10 mouse cellular contexts compared by ENCODE assay signal in the genomic region with DNA sequence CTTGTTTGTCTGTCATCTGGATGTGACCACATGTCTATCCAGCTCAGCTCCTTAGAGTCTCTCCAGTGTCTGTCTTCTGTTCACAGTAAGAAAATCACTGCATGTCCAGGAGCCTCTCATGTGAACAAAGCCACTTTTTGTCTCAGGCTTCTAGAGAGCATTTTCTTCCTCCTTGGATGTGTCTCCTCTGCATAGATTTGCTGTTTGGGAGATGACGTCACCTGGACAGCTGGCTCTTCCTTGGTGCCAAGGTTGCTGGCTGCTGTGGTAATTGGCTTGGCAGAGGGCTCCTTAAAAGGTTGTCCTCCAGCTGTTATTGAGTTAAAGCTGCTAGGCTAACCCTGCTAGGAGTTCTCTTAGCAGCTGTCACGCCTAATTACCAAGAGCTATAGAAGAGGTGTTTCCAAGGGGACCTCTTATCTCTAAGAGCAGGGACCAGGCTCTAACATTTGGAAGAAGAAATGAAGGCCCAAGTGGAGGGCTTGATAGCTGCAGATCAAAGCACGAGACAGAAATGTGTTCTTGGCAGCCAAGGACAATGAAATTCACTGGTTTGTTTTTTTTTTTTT. TPM values are rescaled to one million over a fixed set of nuclear protein-coding genes. Genes with fewer than 3 reads are reported as not detected.
A peak's percentile ranks its signal among the peaks of the same experiment; 100 is the strongest.
DNase-seq lines count a peak whose midpoint lies in the region; ATAC-seq and TF ChIP-seq lines count a peak whose summit lies in the region.
"Had no signal": no experiment of that assay in that cellular context is flagged by ENCODE, and none has a peak within 500 bp of the region (broad histone marks: within the 10 kb centered on the region; RNA-seq: fewer than 3 reads in every experiment).

No protein-coding gene starts in this region.

- H3K36me3 ChIP-seq in ES-Bruce4 (ENCODE audit: control insufficient read depth, insufficient read depth, low read length, poor library complexity, severe bottlenecking), result no peaks in the 10 kb centered on the region
- H3K36me3 ChIP-seq in forebrain, embryonic 15.5 days, result no peaks in the 10 kb centered on the region
- no peaks in the 10 kb centered on the region for H3K36me3 ChIP-seq in midbrain, embryonic 10.5 days
- no peaks in the 10 kb centered on the region for H3K36me3 ChIP-seq in stomach, embryonic 16.5 days (ENCODE audit: control insufficient read depth, insufficient read depth, low read length)
- H3K36me3 ChIP-seq: embryonic facial prominence, embryonic 13.5 days had no signal

- H3K9me3 ChIP-seq in ES-Bruce4 (replicated peaks; ENCODE audit: control insufficient read depth, insufficient read depth, low read length, poor library complexity, severe bottlenecking), result no peaks in the 10 kb centered on the region
- no peaks in the 10 kb centered on the region for H3K9me3 ChIP-seq in forebrain, embryonic 15.5 days
- H3K9me3 ChIP-seq in midbrain, embryonic 10.5 days (replicated peaks), result no peaks in the 10 kb centered on the region
- H3K9me3 ChIP-seq in stomach, embryonic 16.5 days (replicated peaks; ENCODE audit: control insufficient read depth, low read length), result no peaks in the 10 kb centered on the region
- H3K9me3 ChIP-seq: embryonic facial prominence, embryonic 13.5 days had no signal

- no peaks in the 10 kb centered on the region for H3K27me3 ChIP-seq in ES-Bruce4 (ENCODE audit: control insufficient read depth, insufficient read depth, low read length, poor library complexity, severe bottlenecking)
- H3K27me3 ChIP-seq in forebrain, embryonic 15.5 days, result no peaks in the 10 kb centered on the region
- no peaks in the 10 kb centered on the region for H3K27me3 ChIP-seq in midbrain, embryonic 10.5 days (ENCODE audit: low read depth, poor library complexity, severe bottlenecking)
- no peaks in the 10 kb centered on the region for H3K27me3 ChIP-seq in stomach, embryonic 16.5 days (ENCODE audit: control insufficient read depth, insufficient read depth, low read length)
- H3K27me3 ChIP-seq: embryonic facial prominence, embryonic 13.5 days had no signal

- intact Hi-C loops in heart, postnatal 14 days (cut with DNase I), result no loop called here
- intact Hi-C loops in left cerebral cortex, postnatal 10 days (cut with DNase I), result no loop called here

- H3K9ac ChIP-seq in ES-Bruce4 (ENCODE audit: low read depth, poor library complexity, severe bottlenecking), result no peak overlapping the region
- no peak overlapping the region for H3K9ac ChIP-seq in forebrain, embryonic 15.5 days (replicated peaks)
- no peak overlapping the region for H3K9ac ChIP-seq in stomach, embryonic 16.5 days (ENCODE audit: low read length)
- H3K9ac ChIP-seq: embryonic facial prominence, embryonic 13.5 days had no signal

- ATAC-seq in forebrain, embryonic 15.5 days (replicated peaks), result peak; percentile 74
- ATAC-seq in stomach, embryonic 16.5 days (ENCODE audit: insufficient read depth, low FRiP score), result no peak; the same call in 1 of the 2 replicates

- WGBS in forebrain, embryonic 15.5 days, result 36% methylated on average over 3 of the region's 3 CpGs
- 39% methylated on average over 3 of the region's 3 CpGs for WGBS in midbrain, embryonic 10.5 days
- 36% methylated on average over 3 of the region's 3 CpGs for WGBS in stomach, embryonic 16.5 days

- no peaks in the 10 kb centered on the region for H3K4me1 ChIP-seq in ES-Bruce4 (ENCODE audit: control insufficient read depth, insufficient read depth, low read length)
- H3K4me1 ChIP-seq in forebrain, embryonic 15.5 days, result peaks cover 7% of the 10 kb centered on the region
- H3K4me1 ChIP-seq in midbrain, embryonic 10.5 days, result peaks cover 17% of the 10 kb centered on the region
- peaks cover 9% of the 10 kb centered on the region for H3K4me1 ChIP-seq in stomach, embryonic 16.5 days (ENCODE audit: control insufficient read depth, insufficient read depth, low read length)

- TF ChIP-seq EP300 in ES-Bruce4 (IDR thresholded peaks at IDR 0.05; ENCODE audit: insufficient read depth, low read depth, low read length), result no peak

- H3K4me2 ChIP-seq in forebrain, embryonic 15.5 days (replicated peaks), result no peak overlapping the region
- no peak overlapping the region for H3K4me2 ChIP-seq in stomach, embryonic 16.5 days (ENCODE audit: low read depth, low read length)
- H3K4me2 ChIP-seq: embryonic facial prominence, embryonic 13.5 days had no signal

- TF ChIP-seq POLR2A in ES-Bruce4 (IDR thresholded peaks at IDR 0.05; ENCODE audit: insufficient read depth, low read length), result no peak

- TF ChIP-seq CTCF in ES-Bruce4 (IDR thresholded peaks at IDR 0.05; ENCODE audit: low read depth, low read length), result no peak

- H3K27ac ChIP-seq in ES-Bruce4 (ENCODE audit: insufficient read depth, low read length), result peak overlapping the region; percentile 47
- H3K27ac ChIP-seq in forebrain, embryonic 15.5 days (replicated peaks), result peak overlapping the region; percentile 35
- peak overlapping the region; percentile 52 for H3K27ac ChIP-seq in midbrain, embryonic 10.5 days (replicated peaks)
- peak overlapping the region; percentile 31 for H3K27ac ChIP-seq in stomach, embryonic 16.5 days (ENCODE audit: low read length)
- H3K27ac ChIP-seq: embryonic facial prominence, embryonic 13.5 days had no signal

- DNase-seq in ZHBTc4 (ENCODE audit: low read depth, low spot score), result peak; percentile 32
- peak; percentile 65 to 80 for DNase-seq in heart, postnatal 14 days
- peak; percentile 54 to 57 for DNase-seq in left cerebral cortex, postnatal 10 days (ENCODE audit: extremely low spot score in 1 of 2, low spot score in 2 of 2)
- DNase-seq in midbrain, embryonic 10.5 days (ENCODE audit: low spot score), result peak; percentile 49
- DNase-seq in thymus, postnatal 0 days (ENCODE audit: low spot score), result no peak

- no peak overlapping the region for H3K4me3 ChIP-seq in ES-Bruce4 (ENCODE audit: low read depth, low read length)
- H3K4me3 ChIP-seq in forebrain, embryonic 15.5 days, result no peak overlapping the region
- H3K4me3 ChIP-seq in midbrain, embryonic 10.5 days, result no peak overlapping the region
- no peak overlapping the region for H3K4me3 ChIP-seq in stomach, embryonic 16.5 days (replicated peaks; ENCODE audit: low read length)
- H3K4me3 ChIP-seq: embryonic facial prominence, embryonic 13.5 days had no signal

RNA-seq across cellular contexts. Expression of gene Kat2b, which starts 29.7 kb away (rescaled TPM):
- 15.9 and 25.9 TPM in 2 replicates for polyA plus RNA-seq in ES-Bruce4 (2011; ENCODE audit: insufficient read depth, insufficient read length, low read depth, missing spikeins)
- polyA plus RNA-seq in forebrain, embryonic 15.5 days (2015; fragmentation: Nextera tagmentation; extraction: Ambion mirVana), result 6.3 and 6.5 TPM in 2 replicates
- 10 to 100 TPM; 73.5 to 91.5 TPM for total RNA-seq in heart, postnatal 14 days (2021)
- 10 to 100 TPM; 10.5 to 20.3 TPM for total RNA-seq in left cerebral cortex, postnatal 10 days (2021)
- polyA plus RNA-seq in midbrain, embryonic 10.5 days (2016; fragmentation: Nextera tagmentation; extraction: Ambion mirVana), result 2.6 and 3.1 TPM in 2 replicates
- polyA plus RNA-seq in stomach, embryonic 16.5 days (2015; fragmentation: Nextera tagmentation; extraction: Ambion mirVana), result 5.2 and 6.6 TPM in 2 replicates
- 10.7 and 12.7 TPM in 2 replicates for polyA plus RNA-seq in thymus, postnatal 0 days (2015; fragmentation: Nextera tagmentation; extraction: Ambion mirVana)

RNA-seq across cellular contexts. Expression of gene Pp2d1, which starts 57.1 kb away (rescaled TPM):
- 0.44 TPM in 1 of 2 replicates, not detected in the other for polyA plus RNA-seq in ES-Bruce4 (2011; ENCODE audit: insufficient read depth, insufficient read length, low read depth, missing spikeins)
- polyA plus RNA-seq in forebrain, embryonic 15.5 days (2015; fragmentation: Nextera tagmentation; extraction: Ambion mirVana), result 0.23 and 0.73 TPM in 2 replicates
- not detected for total RNA-seq in heart, postnatal 14 days (2021)
- not detected for total RNA-seq in left cerebral cortex, postnatal 10 days (2021)
- polyA plus RNA-seq in midbrain, embryonic 10.5 days (2016; fragmentation: Nextera tagmentation; extraction: Ambion mirVana), result 0.15 and 0.29 TPM in 2 replicates
- polyA plus RNA-seq in stomach, embryonic 16.5 days (2015; fragmentation: Nextera tagmentation; extraction: Ambion mirVana), result 0.23 and 0.25 TPM in 2 replicates
- polyA plus RNA-seq in thymus, postnatal 0 days (2015; fragmentation: Nextera tagmentation; extraction: Ambion mirVana), result 0.26 and 0.33 TPM in 2 replicates
- polyA plus RNA-seq: small intestine, adult 2 months had no signal
